Mouse (Mus musculus): ENCODE measurements at regions not wholly inside any gene's neighbourhood (a gene's known extent, or its start where the extent isn't known, plus 50 kb on each side); places are given as distances from the start of the nearest gene placed in this dataset.

- TF ChIP-seq POLR2A (IDR thresholded peaks at IDR 0.05; ENCODE audit: low read depth, low read length): no peak
- TF ChIP-seq USF1 (IDR thresholded peaks at IDR 0.05; ENCODE audit: low read depth, low read length): no peak
- TF ChIP-seq CTCF (conservative IDR thresholded peaks at IDR 0.05 in 1 of 2, IDR thresholded peaks at IDR 0.05 in 1 of 2; ENCODE audit: low read depth in 2 of 2, low read length in 2 of 2): no peak
- no peak for TF ChIP-seq ELF1 (IDR thresholded peaks at IDR 0.05; ENCODE audit: low read depth, low read length)
- TF ChIP-seq EP300 (IDR thresholded peaks at IDR 0.05; ENCODE audit: low read length): no peak
- no peak for TF ChIP-seq MAX (IDR thresholded peaks at IDR 0.05; ENCODE audit: low read length)
- no peak for TF ChIP-seq NELFE (IDR thresholded peaks at IDR 0.05; ENCODE audit: low read depth, low read length)
- no peak for TF ChIP-seq HCFC1 (IDR thresholded peaks at IDR 0.05; ENCODE audit: low read depth, low read length)
- TF ChIP-seq MAFK (IDR thresholded peaks at IDR 0.05; ENCODE audit: insufficient replicate concordance, low read length): no peak
- no peak for TF ChIP-seq ZMIZ1 (IDR thresholded peaks at IDR 0.05; ENCODE audit: low read depth, low read length)
- no peak for TF ChIP-seq MXI1 (IDR thresholded peaks at IDR 0.05; ENCODE audit: low read depth, low read length)
- no peak for TF ChIP-seq NRF1 (IDR thresholded peaks at IDR 0.05; ENCODE audit: low read depth, low read length)
- TF ChIP-seq GABPA (IDR thresholded peaks at IDR 0.05; ENCODE audit: insufficient replicate concordance, low read depth, low read length): no peak
- no peak for TF ChIP-seq SIN3A (IDR thresholded peaks at IDR 0.05; ENCODE audit: low read length)
Observed at GRCm38 (mm10) chr1:69350417-69350816, 242.6 kb upstream of the Erbb4 start.
